In genomic region chr11:19964333-19964732, GRCm38 (mm10) we compare ENCODE assay signal across 10 mouse cellular contexts. TPM values are rescaled to one million over a fixed set of nuclear protein-coding genes. Genes with fewer than 3 reads are reported as not detected.
A peak's percentile ranks its signal among the peaks of the same experiment; 100 is the strongest.
DNase-seq lines count a peak whose midpoint lies in the region; ATAC-seq and TF ChIP-seq lines count a peak whose summit lies in the region.
"Had no signal": no experiment of that assay in that cellular context is flagged by ENCODE, and none has a peak within 500 bp of the region (broad histone marks: within the 10 kb centered on the region; RNA-seq: fewer than 3 reads in every experiment).

No protein-coding gene starts in this region.

- no peak overlapping the region for H3K4me3 ChIP-seq in forebrain, embryonic 12.5 days (replicated peaks)
- no peak overlapping the region for H3K4me3 ChIP-seq in forebrain, embryonic 11.5 days (ENCODE audit: low read depth, low read length)
- no peak overlapping the region for H3K4me3 ChIP-seq in intestine, postnatal 0 days (ENCODE audit: low read depth, low read length)
- H3K4me3 ChIP-seq in liver, embryonic 16.5 days (ENCODE audit: low read depth, low read length) = no peak overlapping the region
- H3K4me3 ChIP-seq in midbrain, embryonic 10.5 days = no peak overlapping the region
- H3K4me3 ChIP-seq: forebrain, embryonic 15.5 days had no signal

- no peak overlapping the region for H3K4me2 ChIP-seq in forebrain, embryonic 12.5 days
- H3K4me2 ChIP-seq in forebrain, embryonic 11.5 days (ENCODE audit: low read depth, low read length, severe bottlenecking) = no peak overlapping the region
- no peak overlapping the region; the same call in 1 of the 2 replicates for H3K4me2 ChIP-seq in intestine, postnatal 0 days (replicated peaks; ENCODE audit: low read depth)
- H3K4me2 ChIP-seq in liver, embryonic 16.5 days (ENCODE audit: low read depth, low read length) = no peak overlapping the region
- H3K4me2 ChIP-seq: forebrain, embryonic 15.5 days had no signal

- intact Hi-C loops in left cerebral cortex, postnatal 14 days (cut with DNase I) = no loop called here

- H3K27ac ChIP-seq in forebrain, embryonic 12.5 days = 0 out of 2 replicates have a peak overlapping the region, but pooled peaks have one; percentile 20
- no peak overlapping the region for H3K27ac ChIP-seq in forebrain, embryonic 11.5 days (ENCODE audit: low read depth, low read length)
- peak overlapping the region; percentile 74 for H3K27ac ChIP-seq in intestine, postnatal 0 days (ENCODE audit: low read depth, low read length)
- H3K27ac ChIP-seq in liver, embryonic 16.5 days (ENCODE audit: low read length) = peak overlapping the region; percentile 21
- H3K27ac ChIP-seq in midbrain, embryonic 10.5 days (replicated peaks) = no peak overlapping the region
- H3K27ac ChIP-seq: forebrain, embryonic 15.5 days had no signal

- peaks cover 9% of the 10 kb centered on the region; the same call in 1 of the 2 replicates for H3K4me1 ChIP-seq in forebrain, embryonic 12.5 days
- no peaks in the 10 kb centered on the region for H3K4me1 ChIP-seq in forebrain, embryonic 11.5 days (replicated peaks; ENCODE audit: control insufficient read depth, insufficient read depth, low read length)
- peaks cover 18% of the 10 kb centered on the region for H3K4me1 ChIP-seq in intestine, postnatal 0 days (replicated peaks; ENCODE audit: control insufficient read depth, insufficient read depth, low read length)
- peaks cover 41% of the 10 kb centered on the region for H3K4me1 ChIP-seq in liver, embryonic 16.5 days (ENCODE audit: control insufficient read depth, low read depth, low read length)
- peaks cover 21% of the 10 kb centered on the region for H3K4me1 ChIP-seq in midbrain, embryonic 10.5 days

- DNase-seq in forebrain, embryonic 11.5 days (ENCODE audit: low spot score) = no peak
- DNase-seq in kidney, adult 18-20 months = peak; percentile 41
- DNase-seq in kidney, postnatal 4 days = no peak
- DNase-seq in left cerebral cortex, postnatal 14 days (ENCODE audit: low spot score in 2 of 2) = no peak
- DNase-seq in midbrain, embryonic 10.5 days (ENCODE audit: low spot score) = no peak
- DNase-seq: layer of hippocampus, postnatal 36 days had no signal

- H3K9me3 ChIP-seq in forebrain, embryonic 12.5 days = no peaks in the 10 kb centered on the region
- H3K9me3 ChIP-seq in forebrain, embryonic 11.5 days (ENCODE audit: control insufficient read depth, low read length) = no peaks in the 10 kb centered on the region
- H3K9me3 ChIP-seq in intestine, postnatal 0 days (ENCODE audit: control insufficient read depth) = no peaks in the 10 kb centered on the region
- no peaks in the 10 kb centered on the region for H3K9me3 ChIP-seq in liver, embryonic 16.5 days (replicated peaks; ENCODE audit: control insufficient read depth, low read length)
- no peaks in the 10 kb centered on the region for H3K9me3 ChIP-seq in midbrain, embryonic 10.5 days (replicated peaks)
- H3K9me3 ChIP-seq: forebrain, embryonic 15.5 days had no signal

- no peak for ATAC-seq in forebrain, embryonic 12.5 days (ENCODE audit: low FRiP score)
- no peak for ATAC-seq in forebrain, embryonic 11.5 days (replicated peaks; ENCODE audit: low FRiP score)
- ATAC-seq in intestine, postnatal 0 days = no peak
- no peak for ATAC-seq in liver, embryonic 16.5 days (ENCODE audit: low read depth)

- H3K27me3 ChIP-seq in forebrain, embryonic 12.5 days = no peaks in the 10 kb centered on the region
- H3K27me3 ChIP-seq in forebrain, embryonic 11.5 days (ENCODE audit: control insufficient read depth, insufficient read depth, low read length) = no peaks in the 10 kb centered on the region
- H3K27me3 ChIP-seq in intestine, postnatal 0 days (replicated peaks; ENCODE audit: control insufficient read depth, insufficient read depth, low read length) = no peaks in the 10 kb centered on the region
- H3K27me3 ChIP-seq in liver, embryonic 16.5 days (ENCODE audit: control insufficient read depth, insufficient read depth, low read depth, low read length) = no peaks in the 10 kb centered on the region
- no peaks in the 10 kb centered on the region for H3K27me3 ChIP-seq in midbrain, embryonic 10.5 days (ENCODE audit: low read depth, poor library complexity, severe bottlenecking)
- H3K27me3 ChIP-seq: forebrain, embryonic 15.5 days had no signal

- TF ChIP-seq CTCF in intestine, postnatal 0 days (IDR thresholded peaks at IDR 0.05; ENCODE audit: low read depth) = no peak

- no peaks in the 10 kb centered on the region for H3K36me3 ChIP-seq in forebrain, embryonic 12.5 days (replicated peaks)
- no peaks in the 10 kb centered on the region for H3K36me3 ChIP-seq in forebrain, embryonic 11.5 days (ENCODE audit: control insufficient read depth, insufficient read depth, low read length)
- no peaks in the 10 kb centered on the region for H3K36me3 ChIP-seq in intestine, postnatal 0 days (ENCODE audit: control insufficient read depth, insufficient read depth)
- no peaks in the 10 kb centered on the region for H3K36me3 ChIP-seq in liver, embryonic 16.5 days (ENCODE audit: control insufficient read depth, insufficient read depth)
- H3K36me3 ChIP-seq in midbrain, embryonic 10.5 days = peaks cover 15% of the 10 kb centered on the region
- H3K36me3 ChIP-seq: forebrain, embryonic 15.5 days had no signal

- no peak overlapping the region for H3K9ac ChIP-seq in forebrain, embryonic 12.5 days
- no peak overlapping the region for H3K9ac ChIP-seq in forebrain, embryonic 11.5 days (ENCODE audit: low read length)
- no peak overlapping the region for H3K9ac ChIP-seq in intestine, postnatal 0 days (ENCODE audit: low read depth, low read length)
- no peak overlapping the region for H3K9ac ChIP-seq in liver, embryonic 16.5 days (ENCODE audit: low read depth, low read length)
- H3K9ac ChIP-seq: forebrain, embryonic 15.5 days had no signal

- 92% methylated on average over 5 of the region's 5 CpGs for WGBS in forebrain, embryonic 12.5 days
- WGBS in forebrain, embryonic 11.5 days = 90% methylated on average over 5 of the region's 5 CpGs
- WGBS in intestine, postnatal 0 days = 81% methylated on average over 5 of the region's 5 CpGs
- WGBS in liver, embryonic 16.5 days (ENCODE audit: insufficient replicate concordance) = 65% methylated on average over 5 of the region's 5 CpGs
- 92% methylated on average over 5 of the region's 5 CpGs for WGBS in midbrain, embryonic 10.5 days

RNA-seq across cellular contexts. Expression of gene Spred2, which starts 40.2 kb away (rescaled TPM):
- polyA plus RNA-seq in forebrain, embryonic 12.5 days (2016; fragmentation: Nextera tagmentation; extraction: Ambion mirVana) = 8.1 and 8.4 TPM in 2 replicates
- polyA plus RNA-seq in forebrain, embryonic 11.5 days (2014; fragmentation: Nextera tagmentation; extraction: Ambion mirVana) = 7.3 and 7.7 TPM in 2 replicates
- polyA plus RNA-seq in intestine, postnatal 0 days (2015; fragmentation: Nextera tagmentation; extraction: Ambion mirVana) = 5.6 and 5.7 TPM in 2 replicates
- 0.98 and 1.3 TPM in 2 replicates for polyA plus RNA-seq in liver, embryonic 16.5 days (2015; fragmentation: Nextera tagmentation; extraction: Ambion mirVana)
- total RNA-seq in left cerebral cortex, postnatal 14 days (2021) = 10 to 100 TPM; 84.3 to 85.1 TPM
- polyA plus RNA-seq in midbrain, embryonic 10.5 days (2016; fragmentation: Nextera tagmentation; extraction: Ambion mirVana) = 5.9 and 6.8 TPM in 2 replicates

Comparison
In these comparisons a context has a peak if more than half of its experiments do, and no peak if none do; other contexts are left out.
1. H3K27ac ChIP-seq: peak in forebrain, embryonic 12.5 days (single experiment), intestine, postnatal 0 days (single experiment) and liver, embryonic 16.5 days (single experiment); none in forebrain, embryonic 11.5 days (single experiment) and midbrain, embryonic 10.5 days (single experiment).